Mouse (Mus musculus) CD8-positive naive resting alpha-beta T cell, adult 57 days (primary cell): Measurements from ENCODE around the gene Bak1. TPM values are rescaled to one million over a fixed set of nuclear protein-coding genes. Genes with fewer than 3 reads are reported as not detected.

Experiments used
- total RNA-seq: library from RNA; stranded (reverse); gene quantifications from one replicate; pipeline ENCODE4 v1.2.4, GENCODE M21; 2023

Bak1 gene
- total RNA-seq = 35.6 TPM

GRCm38 (mm10) chr17:27028909-27029308 lies at the start of gene Bak1:
Gene Bak1 (minus strand): TSS chr17:27029009.

GRCm38 (mm10) chr17:27056812-27057516 lies 28.2 kb upstream of the Bak1 start, which contains the start of gene Itpr3:
Gene Itpr3 (plus strand): TSS chr17:27057304.

GRCm38 (mm10) chr17:26972703-26973574 lies 55.9 kb downstream of the Bak1 start, which contains the start of gene Zbtb9:
Gene Zbtb9 (plus strand): TSS chr17:26973167.

Other genes with a start within 250 kb of the Bak1 start
- gene Bnip1, start 247.9 kb downstream of the Bak1 start, total RNA-seq = 28.6 TPM
- gene Nkx2-5, start 184.0 kb downstream of the Bak1 start, total RNA-seq = not detected
- gene Kifc5b, start 111.9 kb downstream of the Bak1 start, total RNA-seq = 6.7 TPM
- 112 TPM for gene Phf1, start 96.0 kb downstream of the Bak1 start, total RNA-seq
- gene Cuta, start 89.4 kb downstream of the Bak1 start, total RNA-seq = 82.3 TPM
- 6.7 TPM for gene Syngap1, start 87.8 kb downstream of the Bak1 start, total RNA-seq
- gene Zbtb9, start 55.8 kb downstream of the Bak1 start, total RNA-seq = 21.5 TPM
- 113 TPM for gene Itpr3, start 28.3 kb upstream of the Bak1 start, total RNA-seq
- 29.4 TPM for gene Uqcc2, start 104.9 kb upstream of the Bak1 start, total RNA-seq
- not detected for gene Ip6k3, start 138.8 kb upstream of the Bak1 start, total RNA-seq
- 61.1 TPM for gene Lemd2, start 175.5 kb upstream of the Bak1 start, total RNA-seq